Mouse (Mus musculus): Measurements from ENCODE around the gene Palld.
A peak's percentile ranks its signal among the peaks of the same experiment; 100 is the strongest.

Palld gene

GRCm38 (mm10) chr8:61865365-61865764 is 37.1 kb downstream of the Palld start:
- DNase-seq: no peak

GRCm38 (mm10) chr8:61851270-61851669 is 51.2 kb downstream of the Palld start:
- DNase-seq: no peak

- DNase-seq: peak in 1 of 2 experiments; percentile 10
These were observed 53.8 kb downstream of the Palld start for GRCm38 (mm10) chr8:61848581-61849162.

- DNase-seq: no peak
These were observed 55.0 kb downstream of the Palld start for GRCm38 (mm10) chr8:61847494-61847893.

GRCm38 (mm10) chr8:61844992-61845391 is 57.5 kb downstream of the Palld start:
- DNase-seq: no peak

GRCm38 (mm10) chr8:61844575-61844974 is 57.9 kb downstream of the Palld start:
- no peak for DNase-seq

GRCm38 (mm10) chr8:61843776-61844175 is 58.7 kb downstream of the Palld start:
- no peak for DNase-seq

GRCm38 (mm10) chr8:61833211-61833610 is 69.3 kb downstream of the Palld start:
- no peak for DNase-seq

- DNase-seq: no peak
These were observed 70.5 kb downstream of the Palld start for GRCm38 (mm10) chr8:61831944-61832343.

GRCm38 (mm10) chr8:61830821-61831220 is 71.7 kb downstream of the Palld start:
- DNase-seq: peak in 1 of 2 experiments; percentile 7

- DNase-seq: no peak
These were observed 77.9 kb downstream of the Palld start for GRCm38 (mm10) chr8:61824563-61824962.

- DNase-seq: no peak
These were observed 79.3 kb downstream of the Palld start for GRCm38 (mm10) chr8:61823157-61823556.

- no peak for DNase-seq
These were observed 98.7 kb downstream of the Palld start for GRCm38 (mm10) chr8:61803764-61804163.

- no peak for DNase-seq
These were observed 99.7 kb downstream of the Palld start for GRCm38 (mm10) chr8:61802840-61803239.

GRCm38 (mm10) chr8:61797391-61797947 is 105.0 kb downstream of the Palld start:
- DNase-seq: no peak

GRCm38 (mm10) chr8:61796537-61797050 is 105.9 kb downstream of the Palld start:
- no peak for DNase-seq

GRCm38 (mm10) chr8:61789946-61790345 is 112.5 kb downstream of the Palld start:
- DNase-seq: no peak

- no peak for DNase-seq
These were observed 113.2 kb downstream of the Palld start for GRCm38 (mm10) chr8:61789289-61789688.

GRCm38 (mm10) chr8:61782931-61783491 is 119.5 kb downstream of the Palld start:
- no peak for DNase-seq

GRCm38 (mm10) chr8:61780652-61781257 is 121.7 kb downstream of the Palld start:
- no peak for DNase-seq

- DNase-seq: no peak
These were observed 124.3 kb downstream of the Palld start for GRCm38 (mm10) chr8:61778194-61778593.

GRCm38 (mm10) chr8:61776560-61776959 is 125.9 kb downstream of the Palld start:
- no peak for DNase-seq

GRCm38 (mm10) chr8:61775936-61776335 is 126.6 kb downstream of the Palld start:
- DNase-seq: no peak

GRCm38 (mm10) chr8:61774161-61774560 is 128.3 kb downstream of the Palld start:
- no peak for DNase-seq

Measured in kidney, postnatal 25 days (tissue).